Mouse (Mus musculus): ENCODE results near the gene Cer1.

The Cer1 gene

DNA sequence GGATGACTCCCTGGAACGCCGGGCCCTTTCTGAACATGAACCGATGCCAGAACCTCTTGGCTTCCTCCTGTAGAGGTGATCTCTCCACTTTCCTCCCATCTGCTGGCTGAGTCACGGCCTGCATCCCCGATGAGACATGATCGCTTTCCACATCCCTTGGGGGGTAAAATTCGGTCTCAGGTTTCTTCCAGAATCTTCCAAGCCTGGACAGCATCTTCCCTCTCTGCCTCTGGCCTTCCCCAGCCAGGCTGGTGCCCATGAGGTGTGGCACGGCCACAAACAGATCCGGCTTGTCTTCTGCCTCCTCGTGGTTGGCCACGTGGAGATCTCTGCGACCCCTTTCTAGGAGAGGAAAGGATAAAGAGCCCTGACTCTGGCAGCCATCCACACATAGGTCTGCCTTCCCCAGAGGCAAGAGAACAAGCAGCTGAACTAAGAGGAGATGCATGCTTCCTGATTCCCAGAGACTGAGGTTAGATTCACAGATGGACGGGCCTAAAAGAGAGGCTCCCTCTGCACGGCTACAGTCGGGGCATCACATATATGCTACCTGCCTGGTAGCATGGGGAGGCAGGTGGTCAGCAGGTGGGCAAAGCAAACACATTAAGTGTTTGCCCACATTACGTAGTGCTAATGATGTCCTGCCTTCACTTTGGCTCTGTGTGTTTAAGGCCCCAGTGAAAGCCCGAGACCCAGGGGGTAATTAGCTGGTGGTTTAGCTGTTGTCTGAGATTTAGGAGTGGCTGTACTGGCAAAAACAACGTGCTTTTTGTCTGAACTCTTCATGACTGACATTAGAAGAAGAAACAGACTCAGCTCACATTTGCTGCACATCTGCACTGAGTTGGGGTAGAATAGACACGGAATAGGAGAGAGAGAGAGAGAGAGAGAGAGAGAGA, at the start of gene Cer1:
Gene Cer1 (minus strand): TSS at position 513 of the 899 bp plus-strand sequence.
- DNase-seq (ENCODE audit: low spot score in 2 of 2) = no peak

GRCm38 (mm10) chr4:82934308-82934707, 49.4 kb upstream of the Cer1 start:
- no peak for DNase-seq (ENCODE audit: low spot score in 2 of 2)

DNA sequence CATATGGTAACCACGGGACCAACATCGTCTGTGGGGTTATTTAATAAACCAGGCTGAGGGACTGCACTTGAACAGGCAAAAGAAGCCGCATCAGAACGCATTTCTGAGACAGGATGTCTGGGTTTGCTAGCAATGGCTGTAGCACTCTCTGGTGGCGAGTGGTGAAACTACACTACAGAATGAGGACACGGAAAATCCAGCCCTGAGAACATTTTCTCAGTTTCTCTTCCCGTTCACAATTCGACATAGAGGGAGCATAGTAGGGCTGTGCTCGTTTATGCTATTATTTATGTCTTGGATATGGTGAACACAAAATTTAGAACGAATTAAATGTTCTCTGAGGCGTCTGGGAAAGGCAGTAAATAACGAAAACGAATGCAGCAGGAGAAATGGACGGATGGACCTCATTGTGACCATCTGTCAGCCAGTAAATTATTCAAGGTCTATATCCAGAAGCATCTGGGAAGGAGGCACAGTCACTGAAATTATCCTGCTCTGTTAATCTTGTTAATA, 48.8 kb upstream of the Cer1 start:
- peak in 1 of 2 experiments; percentile 89 for DNase-seq (ENCODE audit: low spot score in 2 of 2)

GRCm38 (mm10) chr4:82930079-82930478, 45.1 kb upstream of the Cer1 start:
- DNase-seq (ENCODE audit: low spot score in 2 of 2) = no peak

- no peak for DNase-seq (ENCODE audit: low spot score in 2 of 2)
Observed at GRCm38 (mm10) chr4:82921962-82922361, 37.0 kb upstream of the Cer1 start.

DNA sequence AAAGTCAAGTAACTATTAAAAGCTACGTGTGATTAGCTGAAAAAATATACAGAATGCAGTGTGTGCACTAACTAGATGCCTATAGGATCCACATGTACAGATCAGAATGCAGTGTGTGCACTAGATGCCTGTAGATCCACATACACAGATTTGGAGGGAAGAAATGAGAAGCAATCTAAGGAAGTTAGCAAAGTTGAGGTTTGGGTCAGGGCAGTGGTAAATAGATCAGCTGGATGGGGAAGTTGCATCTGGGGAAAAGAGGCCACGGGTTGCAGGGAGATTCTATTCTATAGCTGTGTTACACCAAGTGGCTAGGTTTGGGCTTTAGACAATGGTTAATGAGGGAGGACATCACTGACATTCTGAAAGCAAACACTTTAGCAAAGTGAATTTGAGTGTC, 33.7 kb upstream of the Cer1 start:
- DNase-seq (ENCODE audit: low spot score in 2 of 2) = no peak

DNA sequence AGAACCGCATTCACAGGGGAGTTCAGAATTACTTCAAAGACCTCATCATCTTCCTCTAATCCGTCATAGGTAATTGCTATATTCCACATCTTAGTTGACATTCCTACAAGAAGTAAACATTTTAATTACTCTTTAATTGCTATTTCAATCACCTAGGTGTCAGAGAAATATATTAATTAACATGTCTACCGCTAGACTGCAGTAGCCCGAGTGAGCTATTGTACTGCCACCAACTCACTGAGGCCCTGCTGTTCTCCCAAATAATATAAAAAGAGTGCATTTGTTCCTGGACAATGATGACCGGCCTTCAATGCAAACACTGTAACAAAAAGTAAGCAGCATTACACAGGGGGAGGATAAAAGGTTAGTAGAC, 31.7 kb upstream of the Cer1 start:
- DNase-seq (ENCODE audit: low spot score in 2 of 2) = no peak

GRCm38 (mm10) chr4:82916003-82916677, 31.2 kb upstream of the Cer1 start:
- no peak for DNase-seq (ENCODE audit: low spot score in 2 of 2)

DNA sequence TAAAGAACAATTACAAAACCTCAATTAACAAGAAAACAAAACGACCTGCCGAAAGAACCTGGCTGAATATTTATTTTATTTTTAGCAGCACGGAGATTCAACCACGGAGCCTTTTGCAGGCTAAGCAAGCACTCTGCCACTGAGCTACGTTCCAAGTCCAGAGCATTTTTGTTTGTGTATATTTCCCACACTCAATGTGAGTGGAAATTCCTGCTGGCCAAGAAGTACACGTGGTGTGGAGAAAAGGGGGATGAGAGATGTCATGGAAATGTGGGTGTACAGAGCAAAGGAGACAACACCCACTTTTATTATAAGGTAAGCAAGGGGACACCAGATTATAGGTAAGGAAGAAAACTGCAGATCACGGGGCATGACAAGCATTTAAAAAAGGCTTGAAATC, 30.6 kb upstream of the Cer1 start:
- DNase-seq (ENCODE audit: low spot score in 2 of 2) = no peak

DNA sequence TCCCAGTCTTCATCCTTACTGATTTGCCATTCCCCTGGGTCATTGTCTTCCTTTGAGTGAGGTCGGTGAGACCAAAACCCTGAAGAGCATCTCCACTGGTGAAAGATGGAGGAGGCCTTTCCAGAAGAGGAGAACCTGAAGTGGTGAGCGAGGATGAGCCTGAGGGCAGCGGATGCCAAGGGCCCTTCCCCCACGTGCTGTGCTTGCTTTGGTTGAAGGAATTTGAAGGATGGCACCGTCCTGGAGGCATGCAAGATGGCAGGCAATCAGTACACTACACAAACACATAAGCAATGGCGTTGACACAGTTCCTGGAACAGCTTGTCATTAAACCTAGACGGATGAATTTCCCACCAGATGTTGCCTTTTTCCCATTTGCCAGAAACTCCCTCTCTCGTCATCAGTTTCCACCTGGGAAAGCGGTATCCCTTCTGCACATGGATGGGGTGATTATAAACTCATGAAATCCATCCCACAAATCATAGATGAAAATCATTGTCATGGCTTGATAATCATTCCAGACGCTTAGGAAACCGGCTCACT, 29.7 kb upstream of the Cer1 start:
- no peak for DNase-seq (ENCODE audit: low spot score in 2 of 2)

DNA sequence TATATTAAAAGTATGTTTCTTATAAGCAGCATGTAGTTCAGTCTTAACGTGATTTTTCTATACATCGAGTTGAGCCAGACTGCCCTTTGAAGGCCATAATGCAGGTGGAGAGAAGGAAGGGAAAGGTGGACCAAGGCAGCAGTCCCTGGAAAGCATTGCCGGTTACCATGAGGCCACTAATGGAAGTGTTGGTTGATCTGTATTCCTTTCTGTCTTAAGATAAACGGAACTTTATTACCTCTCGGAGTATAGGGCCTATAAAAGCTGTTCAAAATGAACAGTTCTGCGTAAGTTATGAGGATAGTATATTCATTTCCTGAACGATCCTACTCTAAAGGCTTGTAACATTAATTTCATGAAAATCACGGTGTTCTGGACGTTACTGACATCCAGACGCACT, 10.3 kb upstream of the Cer1 start:
- no peak for DNase-seq (ENCODE audit: low spot score in 2 of 2)

GRCm38 (mm10) chr4:82892247-82892646, 7.3 kb upstream of the Cer1 start:
- no peak for DNase-seq (ENCODE audit: low spot score in 2 of 2)

- DNase-seq (ENCODE audit: low spot score in 2 of 2) = no peak
Observed at GRCm38 (mm10) chr4:82891566-82891965, 6.6 kb upstream of the Cer1 start.

DNA sequence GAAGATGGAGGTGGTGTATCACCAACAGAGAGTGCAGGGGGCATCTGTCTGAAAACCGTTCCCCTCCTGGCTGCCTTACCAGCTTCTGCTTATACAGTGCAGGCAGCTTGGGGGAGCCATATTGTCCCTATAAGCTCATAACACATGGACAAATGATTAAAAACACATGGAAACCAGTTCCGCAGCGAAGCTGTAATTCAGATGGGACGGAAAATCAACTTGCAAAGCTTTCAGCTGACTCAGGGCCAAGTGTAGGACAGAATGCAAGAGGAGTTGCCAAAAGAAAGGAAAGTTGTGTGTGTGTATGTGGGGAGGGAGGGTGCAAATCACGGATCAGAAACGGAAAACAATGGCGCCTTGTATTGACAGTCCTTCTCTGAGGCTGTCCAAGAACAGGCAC, 6.1 kb upstream of the Cer1 start:
- no peak for DNase-seq (ENCODE audit: low spot score in 2 of 2)

DNA sequence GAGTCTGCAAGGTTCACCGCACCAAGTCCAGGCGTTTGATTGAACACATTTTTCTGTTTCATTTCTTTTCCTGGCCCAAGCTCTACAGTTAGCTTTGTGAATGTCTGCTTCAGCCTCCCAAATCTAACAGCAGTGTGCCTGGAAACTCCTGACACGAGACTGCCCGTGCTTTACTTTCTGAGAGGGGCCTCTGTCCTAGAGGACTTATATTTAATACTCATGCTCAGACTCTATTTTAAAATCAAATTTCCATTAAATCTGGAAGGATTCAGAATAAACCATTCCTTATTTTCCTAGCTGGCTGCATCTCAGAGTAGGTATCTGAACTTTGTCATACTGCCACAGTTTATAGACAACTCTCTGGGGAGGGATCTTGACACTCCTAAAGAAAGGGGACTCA, 5.6 kb upstream of the Cer1 start:
- no peak for DNase-seq (ENCODE audit: low spot score in 2 of 2)

GRCm38 (mm10) chr4:82886148-82886547, 1.2 kb upstream of the Cer1 start:
- no peak for DNase-seq (ENCODE audit: low spot score in 2 of 2)

GRCm38 (mm10) chr4:82885535-82885913, 576 bp upstream of the Cer1 start:
- no peak for DNase-seq (ENCODE audit: low spot score in 2 of 2)

- DNase-seq (ENCODE audit: low spot score in 2 of 2) = no peak
Observed at GRCm38 (mm10) chr4:82882500-82882899, 2.4 kb downstream of the Cer1 start.

DNA sequence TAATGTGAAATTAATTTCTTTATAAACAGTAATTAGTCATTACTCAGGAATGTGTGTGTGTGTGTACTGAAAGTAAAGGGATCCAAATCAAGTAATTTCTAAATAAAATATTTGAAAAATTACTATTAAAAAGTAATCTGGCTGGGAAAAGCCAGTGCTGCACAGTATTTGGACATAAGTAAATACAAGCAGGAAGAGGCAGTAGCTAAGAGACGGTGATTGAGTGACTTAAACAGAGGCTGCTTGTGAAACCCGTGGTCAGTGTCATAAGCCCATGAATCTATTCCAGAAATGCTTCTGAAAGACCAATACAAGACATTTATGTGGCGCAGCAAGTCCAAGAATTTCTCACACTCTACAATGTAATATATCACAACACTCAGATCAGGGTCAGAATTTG, 3.6 kb downstream of the Cer1 start:
- no peak for DNase-seq (ENCODE audit: low spot score in 2 of 2)

DNA sequence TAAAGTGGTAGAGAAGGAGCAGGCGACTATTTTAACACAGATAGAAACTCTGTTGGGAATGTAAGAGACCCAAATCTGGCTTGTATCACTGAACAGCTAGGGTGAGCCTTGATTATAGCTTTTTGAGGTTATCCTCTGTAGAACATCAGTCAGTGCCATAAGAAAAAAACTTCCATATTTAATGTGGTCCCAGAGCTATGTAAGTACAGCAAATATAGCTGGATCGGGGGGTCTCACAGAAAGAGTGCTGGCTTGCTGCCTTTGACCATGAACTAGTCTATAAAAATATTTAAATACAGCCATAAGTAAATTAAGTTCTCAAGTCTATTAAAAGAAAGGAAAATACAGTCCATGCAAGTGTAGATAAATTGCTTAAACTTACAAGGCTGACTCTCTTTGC, 4.7 kb downstream of the Cer1 start:
- DNase-seq (ENCODE audit: low spot score in 2 of 2) = no peak

GRCm38 (mm10) chr4:82879152-82879551, 5.8 kb downstream of the Cer1 start:
- DNase-seq (ENCODE audit: low spot score in 2 of 2) = no peak

GRCm38 (mm10) chr4:82876656-82877055, 8.3 kb downstream of the Cer1 start:
- DNase-seq (ENCODE audit: low spot score in 2 of 2) = no peak

DNA sequence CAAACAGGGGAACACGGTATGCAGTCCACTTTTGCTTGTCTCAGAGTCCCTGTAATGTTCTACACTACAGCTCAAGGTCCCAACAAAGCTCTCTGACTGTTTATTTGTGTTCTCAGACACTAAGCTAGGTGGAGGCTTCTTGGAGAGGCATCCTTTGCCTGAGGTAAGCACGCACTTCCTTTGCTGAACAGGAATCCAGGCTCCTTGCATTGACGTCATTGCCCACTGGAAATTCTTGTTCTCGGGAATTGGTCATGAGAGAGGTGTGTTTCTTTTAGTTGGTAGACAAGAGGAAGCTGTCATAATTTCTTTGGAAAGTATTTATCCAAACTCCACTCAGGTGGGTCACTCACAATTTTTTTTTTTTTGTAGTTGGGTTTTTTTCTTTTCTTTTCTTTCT, 9.4 kb downstream of the Cer1 start:
- DNase-seq (ENCODE audit: low spot score in 2 of 2) = no peak

All from left cerebral cortex, adult 9 months (tissue).